Mouse (Mus musculus) regulatory T cell (primary cell): ENCODE measurements around the gene Ppp1r1c.

ENCODE experiments used
- in situ Hi-C: fragments of 300-600 bp; cut with MboI, MseI; formaldehyde crosslinking; loops from one replicate; pipeline ENCODE4 v1.15.1; 2025; ENCODE audit warnings: high pct_unique_total_duplicates

Ppp1r1c gene

DNA sequence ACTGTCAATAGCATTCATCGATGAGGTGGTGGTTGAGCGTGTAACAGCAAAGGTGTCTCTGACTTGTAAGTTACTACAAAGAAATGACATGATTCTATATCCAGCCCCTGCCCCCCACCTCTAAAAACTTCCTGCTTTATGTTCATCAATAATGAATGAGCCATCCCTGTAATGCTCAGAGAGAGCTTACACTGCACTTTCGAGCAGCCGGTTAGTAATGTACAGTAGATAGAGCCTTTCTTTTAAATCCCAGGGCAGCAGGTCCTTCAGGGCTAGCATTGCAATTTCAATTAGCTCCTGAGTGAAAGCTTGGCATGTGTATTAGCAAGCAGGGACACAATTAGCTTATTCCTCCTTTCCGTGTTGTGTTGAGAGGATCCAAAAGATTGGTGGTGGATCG, at the start of gene Ppp1r1c:
Gene Ppp1r1c, plus strand, starts transcription at position 206 of the 400 bp plus-strand sequence.
- in situ Hi-C loops = no loop called here

- in situ Hi-C loops = no loop called here
These were observed 47.0 kb upstream of the Ppp1r1c start for GRCm38 (mm10) chr2:79660417-79661185.

DNA sequence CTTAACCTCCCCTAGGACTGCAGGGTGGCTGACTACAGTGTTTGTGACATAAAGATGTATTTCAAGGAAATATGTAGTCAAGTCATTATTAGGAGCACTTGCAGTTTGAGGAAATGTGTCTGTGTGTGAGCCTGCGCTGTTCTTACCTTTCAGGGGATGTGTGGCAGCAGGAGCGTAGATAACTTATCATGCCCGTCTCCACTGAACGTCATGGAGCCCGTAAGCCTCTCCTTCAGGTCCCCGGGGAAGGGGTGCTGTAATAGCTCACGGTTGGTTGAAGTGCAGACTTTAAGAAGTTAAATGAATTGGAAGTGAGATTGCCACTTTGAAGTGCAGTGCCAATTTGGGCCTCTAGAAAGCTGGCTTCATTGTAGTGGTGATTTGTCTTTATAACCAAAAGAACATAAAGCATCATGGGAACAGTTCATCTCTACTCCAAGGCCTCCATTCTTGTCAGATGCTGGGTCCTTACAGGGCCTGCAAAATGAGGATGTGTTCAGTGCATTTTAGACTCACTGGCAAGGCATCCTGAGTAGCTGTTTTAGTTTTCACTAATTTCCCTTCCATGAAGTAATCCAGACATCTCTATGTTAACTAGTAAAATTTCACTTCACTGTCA, 46.0 kb upstream of the Ppp1r1c start:
- in situ Hi-C loops = no loop called here

DNA sequence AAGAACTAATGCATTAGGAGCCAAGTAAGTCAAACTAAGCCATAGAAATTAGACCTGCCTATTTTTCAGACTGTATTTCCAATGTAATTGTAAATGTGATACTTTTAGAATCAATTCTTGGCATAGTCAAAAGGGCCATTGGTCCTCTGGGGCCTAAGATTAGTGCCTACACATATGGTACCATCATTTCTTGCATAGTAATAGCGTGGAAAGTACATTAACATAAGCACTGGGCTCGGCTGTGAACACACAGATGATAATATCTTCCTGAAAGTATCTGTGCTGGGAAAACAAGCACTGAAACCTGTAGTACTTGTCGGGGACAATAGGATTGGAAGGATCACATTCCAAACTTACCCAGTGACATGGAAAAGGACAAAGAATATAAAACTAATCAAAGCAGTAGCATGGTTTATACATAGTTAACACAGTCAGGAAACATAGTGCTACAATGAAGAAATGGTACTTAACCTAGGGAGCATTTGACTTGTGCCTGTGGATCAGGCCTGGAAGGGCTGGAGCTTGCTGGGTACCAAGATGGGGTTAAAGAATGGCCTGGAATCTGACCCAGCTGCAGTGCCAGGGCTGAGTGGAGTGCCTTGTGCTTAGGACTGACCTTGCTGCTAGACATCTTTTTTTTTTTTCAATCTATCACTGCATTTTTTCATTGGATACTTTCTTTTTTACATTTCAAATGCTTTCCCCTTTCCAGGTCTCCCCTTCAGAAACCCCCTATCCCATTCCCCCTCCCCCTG, 42.9 kb upstream of the Ppp1r1c start:
- in situ Hi-C loops = no loop called here

DNA sequence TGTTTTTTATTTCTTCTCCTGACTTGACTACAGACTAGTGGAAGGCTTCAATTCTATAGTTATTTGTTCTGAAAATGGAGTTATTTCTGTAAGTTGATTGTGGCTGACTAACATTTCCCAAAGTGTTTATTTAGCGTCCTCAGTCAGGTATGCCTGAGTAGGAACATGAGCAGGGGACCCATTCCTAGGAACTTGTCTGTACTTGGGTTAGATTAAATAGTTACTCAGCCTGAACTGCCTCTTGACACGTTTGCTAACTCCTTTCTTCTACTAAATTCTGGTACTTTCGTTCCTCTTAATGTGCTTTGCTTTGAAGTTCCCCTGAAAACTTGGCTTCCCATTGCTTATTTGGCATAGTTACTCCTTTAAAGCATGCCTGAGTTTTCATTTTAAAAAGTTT, 42.1 kb upstream of the Ppp1r1c start:
- in situ Hi-C loops = no loop called here

- in situ Hi-C loops = no loop called here
These were observed 32.3 kb upstream of the Ppp1r1c start for GRCm38 (mm10) chr2:79675266-79675665.

DNA sequence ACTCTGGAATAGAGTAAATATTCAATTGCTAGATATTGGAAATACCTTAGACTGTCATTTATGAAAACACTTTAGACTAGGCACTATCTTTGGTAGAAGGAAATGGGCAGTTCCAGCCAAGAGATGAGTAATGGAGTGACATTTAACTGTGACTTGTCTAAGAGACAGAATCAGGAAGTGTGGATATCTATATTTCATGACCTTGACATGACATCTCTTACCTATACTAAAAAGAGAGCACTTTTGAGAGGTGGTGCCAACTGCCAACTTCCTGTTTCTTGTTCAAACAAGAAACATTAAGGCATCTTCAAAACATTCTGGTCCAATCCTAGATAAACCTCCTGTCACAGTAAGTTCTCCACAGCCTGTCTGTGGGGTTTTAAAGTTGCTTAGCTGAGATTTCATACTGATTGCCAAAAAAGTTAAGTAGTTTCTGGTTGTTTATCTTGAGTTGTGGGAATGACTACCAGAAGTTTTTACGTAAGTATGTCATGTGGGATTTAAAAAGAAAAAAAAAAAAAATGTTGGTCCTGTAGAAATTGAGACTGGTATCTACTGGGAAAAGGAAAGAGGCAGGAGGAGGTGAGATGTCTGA, 29.8 kb upstream of the Ppp1r1c start:
- in situ Hi-C loops = no loop called here

DNA sequence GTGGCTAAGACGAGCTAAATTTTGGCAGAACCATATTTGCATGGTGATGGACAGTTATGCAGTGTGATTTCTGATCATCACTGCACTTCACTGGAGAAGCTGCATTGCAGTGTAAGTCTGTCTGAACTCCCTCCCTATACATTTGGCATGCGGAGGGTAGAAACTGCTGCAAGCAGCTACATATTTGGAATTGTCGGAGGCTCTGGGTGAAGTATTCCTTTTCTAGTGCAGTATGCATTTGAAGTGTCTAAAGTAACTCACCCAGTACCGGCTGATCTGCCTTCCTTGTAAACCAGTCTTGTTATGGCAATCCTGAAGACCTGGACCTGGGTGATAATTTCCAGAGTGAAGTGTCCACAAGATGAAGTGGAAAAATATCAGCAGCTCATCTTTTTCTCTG, 25.9 kb upstream of the Ppp1r1c start:
- in situ Hi-C loops = no loop called here

- in situ Hi-C loops = no loop called here
These were observed 24.3 kb upstream of the Ppp1r1c start for GRCm38 (mm10) chr2:79683258-79683657.

DNA sequence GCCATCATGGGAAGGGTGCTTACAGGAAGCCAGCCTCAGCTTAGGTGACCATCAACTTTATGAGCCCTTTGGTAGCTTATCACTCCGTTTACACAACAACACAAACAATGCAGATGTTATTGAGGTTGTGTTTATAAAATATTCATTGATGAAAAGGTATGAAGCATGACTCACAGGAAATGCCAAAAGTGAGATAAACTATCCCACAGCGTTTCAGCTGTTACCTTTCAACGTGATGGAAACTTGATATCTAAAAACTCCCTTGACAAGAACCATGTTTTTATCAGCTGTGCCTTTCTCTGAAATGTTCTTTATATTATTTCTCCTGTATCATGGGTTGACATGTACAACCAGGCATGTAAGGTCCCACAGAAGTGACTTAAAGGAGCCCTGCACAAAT, 16.7 kb upstream of the Ppp1r1c start:
- in situ Hi-C loops = no loop called here

- in situ Hi-C loops = no loop called here
These were observed 12.4 kb upstream of the Ppp1r1c start for GRCm38 (mm10) chr2:79695190-79695589.

GRCm38 (mm10) chr2:79695939-79696338, 11.6 kb upstream of the Ppp1r1c start:
- in situ Hi-C loops = no loop called here

DNA sequence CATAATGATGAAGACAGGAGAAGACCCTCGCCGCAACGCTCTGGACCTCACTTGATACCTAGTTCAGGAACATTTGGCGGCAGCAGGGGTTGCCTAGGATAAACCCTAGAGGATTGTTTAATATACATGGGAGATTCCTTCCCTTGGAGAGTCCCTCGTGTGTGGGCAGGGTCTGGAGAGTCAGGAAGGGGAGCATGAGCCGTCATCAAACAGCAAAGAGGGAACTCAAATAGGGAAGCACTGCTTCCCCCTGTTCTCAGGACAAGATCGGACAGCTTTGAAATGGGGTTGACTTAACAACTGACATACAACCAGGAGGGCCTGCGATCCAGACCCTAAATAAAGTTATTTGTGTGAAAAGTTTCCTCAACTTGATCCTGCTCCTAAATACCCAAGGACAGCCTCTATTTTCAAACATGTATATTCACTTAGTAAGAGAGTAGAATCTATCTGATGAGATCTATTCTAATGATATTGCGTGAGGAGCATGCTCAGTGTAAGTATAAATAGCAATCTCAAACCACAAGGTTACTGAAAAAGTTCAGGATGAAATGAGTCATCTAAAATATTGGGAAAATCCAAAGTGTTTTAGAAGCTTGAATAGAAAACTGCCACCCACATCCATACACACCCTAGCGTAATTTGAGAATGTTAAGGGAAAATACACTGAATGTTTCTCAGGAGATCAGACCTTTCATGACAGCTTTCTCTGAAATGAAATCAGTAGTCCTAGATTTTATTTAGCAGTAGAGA, 10.9 kb upstream of the Ppp1r1c start:
- in situ Hi-C loops = no loop called here

DNA sequence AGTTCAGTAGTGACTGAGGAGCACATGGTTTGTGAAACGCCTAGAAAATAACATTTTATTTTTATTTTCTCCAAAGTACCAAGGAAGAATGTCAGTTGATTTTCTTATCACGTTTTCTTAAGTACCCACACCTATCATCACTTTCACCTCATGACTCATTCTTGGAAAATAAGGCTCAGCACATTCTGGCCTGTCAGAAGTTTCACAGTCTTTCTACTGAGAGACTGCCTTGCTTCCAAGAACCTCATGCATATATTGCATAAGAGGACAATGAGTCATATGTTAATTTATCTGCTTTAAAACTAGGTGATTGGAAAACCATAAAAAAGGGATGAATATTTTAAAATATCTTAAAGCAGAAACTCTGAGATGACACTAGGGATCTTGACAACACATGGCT, 9.4 kb upstream of the Ppp1r1c start:
- in situ Hi-C loops = no loop called here

GRCm38 (mm10) chr2:79704773-79705172, 2.8 kb upstream of the Ppp1r1c start:
- in situ Hi-C loops = no loop called here

DNA sequence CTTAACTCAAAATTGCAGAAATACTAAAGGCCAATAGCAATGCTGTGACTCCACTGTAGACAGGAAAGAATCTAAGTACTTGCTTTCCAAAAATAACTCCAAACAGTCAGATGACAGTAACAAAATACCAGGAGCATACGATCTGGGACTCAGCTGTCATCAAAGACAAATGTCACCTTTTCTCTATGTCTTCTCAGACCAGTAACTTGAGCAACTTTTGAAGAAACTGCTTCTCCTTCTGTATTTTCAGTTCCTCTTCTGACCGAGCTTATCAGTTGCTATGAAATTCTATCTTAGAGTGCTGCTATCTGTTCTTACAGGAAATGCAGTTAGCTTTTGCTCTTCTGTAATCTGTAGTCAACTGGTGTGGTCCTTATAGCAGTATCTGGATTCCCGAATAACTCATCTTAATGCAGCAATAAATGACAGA, 6.1 kb downstream of the Ppp1r1c start:
- in situ Hi-C loops = no loop called here

DNA sequence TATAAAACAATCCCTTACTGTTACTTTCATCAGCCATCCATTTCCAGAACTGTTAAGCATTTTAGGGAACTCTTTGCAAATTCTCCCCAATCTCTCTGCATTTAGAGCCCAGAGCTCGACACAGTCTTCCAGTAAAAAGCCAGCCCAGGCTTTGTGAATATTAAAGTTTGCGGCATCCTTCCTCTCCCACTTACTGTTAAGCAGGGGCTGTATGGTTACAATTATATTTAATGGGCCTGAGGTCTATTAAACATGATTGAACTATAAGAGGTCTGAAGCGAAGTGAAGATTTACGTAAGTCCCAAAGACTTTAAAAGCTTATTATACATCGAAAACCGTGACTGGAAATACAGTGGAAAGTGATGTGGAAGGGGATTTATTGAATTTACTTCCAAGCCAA, 7.2 kb downstream of the Ppp1r1c start:
- in situ Hi-C loops = no loop called here

GRCm38 (mm10) chr2:79715925-79716324, 8.3 kb downstream of the Ppp1r1c start:
- in situ Hi-C loops = no loop called here

GRCm38 (mm10) chr2:79717846-79718245, 10.3 kb downstream of the Ppp1r1c start:
- in situ Hi-C loops = no loop called here

GRCm38 (mm10) chr2:79722415-79722814, 14.8 kb downstream of the Ppp1r1c start:
- in situ Hi-C loops = no loop called here

DNA sequence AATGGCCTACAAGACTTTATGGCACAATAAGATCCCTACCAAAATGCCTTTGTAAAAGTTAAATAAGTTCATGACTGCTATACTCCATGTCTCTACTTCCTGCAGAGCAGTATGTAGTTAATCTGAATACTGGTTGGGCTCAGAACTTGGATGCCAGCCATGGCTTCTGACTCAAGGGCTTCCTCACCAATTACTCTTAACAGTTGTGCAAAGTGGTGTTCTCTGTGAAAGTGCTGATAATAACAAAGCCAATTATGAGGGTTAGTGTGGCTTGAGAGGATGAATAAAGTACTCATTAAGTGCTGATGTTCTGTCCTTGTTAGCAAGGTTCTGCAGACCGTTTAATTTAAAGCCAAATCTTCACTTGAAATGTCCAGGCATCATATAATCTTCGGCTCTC, 31.4 kb downstream of the Ppp1r1c start:
- in situ Hi-C loops = no loop called here

- in situ Hi-C loops = no loop called here
These were observed 34.4 kb downstream of the Ppp1r1c start for GRCm38 (mm10) chr2:79741966-79742365.
